Mouse (Mus musculus): ENCODE measurements around the gene Chrna10. TPM values are rescaled to one million over a fixed set of nuclear protein-coding genes. Genes with fewer than 3 reads are reported as not detected.

The Chrna10 gene
- polyA plus RNA-seq, 1 experiment: not detected

DNA sequence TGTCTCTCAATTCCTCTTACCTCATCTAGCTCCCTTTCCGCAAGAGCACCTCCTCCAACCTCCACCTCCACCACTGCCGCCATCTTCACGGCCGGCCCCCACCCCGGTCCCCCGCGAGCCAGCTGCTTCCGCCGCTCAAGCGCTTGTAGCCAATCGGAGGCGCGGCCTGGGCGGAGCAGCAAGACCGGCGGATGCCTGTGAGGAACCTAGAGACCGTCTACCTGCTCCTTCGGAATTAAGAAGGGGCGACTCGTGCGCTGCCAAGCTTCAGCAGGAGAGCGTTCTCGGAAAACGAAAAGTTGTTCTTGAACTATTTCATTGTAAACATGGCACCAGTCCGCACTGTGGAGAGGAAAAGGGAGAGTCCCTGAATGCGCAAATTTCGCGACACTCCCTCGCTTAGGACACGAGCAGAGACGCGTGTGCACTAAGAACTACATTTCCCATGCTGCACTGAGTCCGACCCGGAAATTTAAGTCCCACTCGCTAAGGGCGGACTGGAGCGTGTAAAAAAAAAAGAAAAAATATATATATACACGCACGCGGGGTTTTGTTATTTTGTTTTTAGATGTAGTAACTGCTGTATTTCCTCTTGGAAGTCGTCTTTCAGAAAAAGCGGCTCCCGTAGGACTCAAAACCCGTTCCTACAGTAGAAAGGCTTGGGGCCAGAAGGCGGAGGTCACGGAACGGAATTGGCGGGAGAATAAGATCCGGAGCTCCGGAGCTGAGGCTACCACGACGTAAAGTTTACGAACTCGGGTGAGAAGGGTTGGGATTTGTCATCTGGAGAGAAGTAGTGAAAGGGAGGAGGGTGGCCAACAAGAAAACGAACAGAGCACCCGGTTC, 51.4 kb downstream of the Chrna10 start, which contains the start of the genes Rnf121, Xndc1 and Xntrpc:
Gene Rnf121, minus strand, starts transcription at position 424 of the 846 bp plus-strand sequence.
Gene Xndc1, plus strand, starts transcription at position 466 of the 846 bp plus-strand sequence.
Gene Xntrpc, plus strand, starts transcription at position 668 of the 846 bp plus-strand sequence.
- no peak for TF ChIP-seq GATA1 (IDR thresholded peaks at IDR 0.05; ENCODE audit: low read length)
- no peak for TF ChIP-seq TAL1 (IDR thresholded peaks at IDR 0.05; ENCODE audit: low read length)
- Histone ChIP-seq H3K4me3 (replicated peaks) (peak within 1 kb of the TSS; percentile 86), H3K36me3 (ENCODE audit: control insufficient read depth) (peaks cover 27% of the 10 kb centered on the region), H3K4me1 (ENCODE audit: control insufficient read depth) (peaks cover 52% of the 10 kb centered on the region), H3K27me3 (ENCODE audit: control insufficient read depth) (no peaks in the 10 kb centered on the region), H3K9me3 (ENCODE audit: control insufficient read depth, low read length) (no peaks in the 10 kb centered on the region)

DNA sequence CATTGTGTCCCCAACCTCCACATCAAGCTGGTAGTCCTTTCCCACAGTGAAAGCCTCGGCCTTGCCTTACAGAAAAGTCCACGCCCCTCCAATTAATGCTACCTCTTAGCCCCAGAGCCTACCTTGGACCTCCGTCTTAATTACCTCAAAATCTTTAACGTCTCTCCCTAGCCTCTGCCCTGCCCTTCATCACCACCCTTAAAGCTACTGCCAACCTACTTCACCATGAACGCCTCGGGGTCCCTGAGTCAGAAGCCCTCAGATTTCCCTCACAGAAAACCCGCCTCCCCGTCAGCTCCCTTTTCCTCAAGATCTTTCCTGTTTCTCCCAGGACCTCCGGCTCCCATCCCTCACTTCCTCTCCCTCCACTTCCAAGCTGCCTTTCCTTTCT, 52.0 kb downstream of the Chrna10 start:
- H3K36me3 ChIP-seq (ENCODE audit: control insufficient read depth): peaks cover 26% of the 10 kb centered on the region
- H3K9me3 ChIP-seq (ENCODE audit: control insufficient read depth, low read length): no peaks in the 10 kb centered on the region
- H3K4me3 ChIP-seq (replicated peaks): peak overlapping the region; percentile 86
- TF ChIP-seq TAL1 (IDR thresholded peaks at IDR 0.05; ENCODE audit: low read length) (no peak), GATA1 (IDR thresholded peaks at IDR 0.05; ENCODE audit: low read length) (no peak)
- no peaks in the 10 kb centered on the region for H3K27me3 ChIP-seq (ENCODE audit: control insufficient read depth)
- peaks cover 52% of the 10 kb centered on the region for H3K4me1 ChIP-seq (ENCODE audit: control insufficient read depth)

DNA sequence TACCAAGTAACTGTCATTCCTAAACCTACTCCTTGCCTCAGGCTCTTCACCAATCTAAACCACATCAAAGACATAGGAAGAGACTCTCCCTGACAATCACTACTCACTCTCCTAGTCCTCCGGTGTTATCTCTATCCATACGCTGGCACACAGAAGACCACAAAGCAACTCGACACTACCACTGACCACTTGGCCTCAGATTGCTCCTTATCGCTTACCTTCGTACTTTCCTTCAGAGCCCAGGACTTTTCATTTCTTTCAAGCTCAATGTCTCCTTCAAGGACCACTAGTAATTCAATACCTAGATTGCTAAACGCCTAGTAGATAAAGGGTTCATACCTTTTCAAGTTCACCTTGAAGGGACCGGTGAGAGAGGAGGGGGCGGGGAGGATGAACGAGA, 52.7 kb downstream of the Chrna10 start:
- Histone ChIP-seq H3K9me3 (ENCODE audit: control insufficient read depth, low read length) (no peaks in the 10 kb centered on the region), H3K4me3 (replicated peaks) (peak overlapping the region; percentile 86), H3K27me3 (ENCODE audit: control insufficient read depth) (no peaks in the 10 kb centered on the region), H3K4me1 (ENCODE audit: control insufficient read depth) (peaks cover 52% of the 10 kb centered on the region), H3K36me3 (ENCODE audit: control insufficient read depth) (peaks cover 28% of the 10 kb centered on the region)
- no peak for TF ChIP-seq TAL1 (IDR thresholded peaks at IDR 0.05; ENCODE audit: low read length)
- no peak for TF ChIP-seq GATA1 (IDR thresholded peaks at IDR 0.05; ENCODE audit: low read length)

DNA sequence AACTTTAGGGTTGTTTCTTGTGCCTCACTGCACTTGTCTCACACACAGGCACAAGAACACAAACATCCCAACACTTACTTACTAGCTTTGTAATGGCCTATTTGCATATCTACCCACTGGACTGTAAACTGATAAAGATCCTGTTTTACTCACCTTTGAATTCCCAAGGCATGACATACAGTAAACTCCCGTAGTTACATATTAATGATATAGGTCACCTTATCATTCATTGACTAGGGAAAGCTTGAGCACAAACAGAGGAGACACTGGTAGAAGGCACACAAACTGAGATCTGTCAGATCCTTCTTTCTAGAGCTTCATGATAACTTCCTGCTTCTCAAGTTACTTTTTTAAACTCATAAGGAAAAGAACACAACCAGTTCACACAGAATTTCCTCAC, 54.4 kb downstream of the Chrna10 start:
- no peak overlapping the region for H3K4me3 ChIP-seq (replicated peaks)
- no peaks in the 10 kb centered on the region for H3K9me3 ChIP-seq (ENCODE audit: control insufficient read depth, low read length)
- H3K4me1 ChIP-seq (ENCODE audit: control insufficient read depth): peaks cover 44% of the 10 kb centered on the region
- H3K36me3 ChIP-seq (ENCODE audit: control insufficient read depth): peaks cover 30% of the 10 kb centered on the region
- TF ChIP-seq TAL1 (IDR thresholded peaks at IDR 0.05; ENCODE audit: low read length) (no peak), GATA1 (IDR thresholded peaks at IDR 0.05; ENCODE audit: low read length) (no peak)
- no peaks in the 10 kb centered on the region for H3K27me3 ChIP-seq (ENCODE audit: control insufficient read depth)

DNA sequence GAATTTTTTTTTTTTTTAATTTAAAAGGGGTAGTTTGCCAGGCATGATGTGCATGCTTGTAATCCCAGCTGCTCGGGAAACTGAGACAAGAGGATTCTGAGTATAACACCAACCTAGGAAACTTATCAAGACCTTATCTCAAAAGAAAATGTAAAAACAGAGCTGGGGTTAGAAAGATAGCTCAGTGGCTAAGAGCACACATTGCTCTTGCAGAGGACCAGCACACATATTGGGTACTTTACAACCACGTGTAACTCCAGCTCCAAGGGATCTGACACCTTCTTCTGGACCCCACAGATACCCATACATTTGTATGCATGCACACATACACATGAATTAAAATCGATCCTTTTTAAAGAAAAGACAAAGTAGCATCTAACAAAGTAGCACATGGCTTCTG, 55.3 kb downstream of the Chrna10 start:
- peaks cover 38% of the 10 kb centered on the region for H3K4me1 ChIP-seq (ENCODE audit: control insufficient read depth)
- TF ChIP-seq TAL1 (IDR thresholded peaks at IDR 0.05; ENCODE audit: low read length) (no peak), GATA1 (IDR thresholded peaks at IDR 0.05; ENCODE audit: low read length) (no peak)
- peaks cover 34% of the 10 kb centered on the region for H3K36me3 ChIP-seq (ENCODE audit: control insufficient read depth)
- no peak overlapping the region for H3K4me3 ChIP-seq (replicated peaks)
- no peaks in the 10 kb centered on the region for H3K27me3 ChIP-seq (ENCODE audit: control insufficient read depth)
- no peaks in the 10 kb centered on the region for H3K9me3 ChIP-seq (ENCODE audit: control insufficient read depth, low read length)

Other genes starting within 250 kb of the Chrna10 start
- gene Folr1, start 246.0 kb downstream of the Chrna10 start, polyA plus RNA-seq (2012): not detected in 2 replicates
- gene Lamtor1, start 210.9 kb downstream of the Chrna10 start, polyA plus RNA-seq (2012): 10.4 and 12.4 TPM in 2 replicates
- not detected in 2 replicates for gene Tomt, start 210.5 kb downstream of the Chrna10 start, polyA plus RNA-seq (2012)
- not detected in 2 replicates for gene Lrrc51, start 182.9 kb downstream of the Chrna10 start, polyA plus RNA-seq (2012)
- 19.8 and 24.7 TPM in 2 replicates for gene Numa1, start 182.7 kb downstream of the Chrna10 start, polyA plus RNA-seq (2012)
- gene Il18bp, start 98.1 kb downstream of the Chrna10 start, polyA plus RNA-seq (2012): 0.67 and 1.0 TPM in 2 replicates
- gene Rnf121, start 51.4 kb downstream of the Chrna10 start, polyA plus RNA-seq (2012): 0.12 and 0.34 TPM in 2 replicates
- 2.0 TPM in 2 replicates for gene Xndc1, start 51.3 kb downstream of the Chrna10 start, polyA plus RNA-seq (2012)
- not detected in 2 replicates for gene Xntrpc, start 51.1 kb downstream of the Chrna10 start, polyA plus RNA-seq (2012)
- 0.15 and 0.37 TPM in 2 replicates for gene Trpc2, start 33.7 kb downstream of the Chrna10 start, polyA plus RNA-seq (2012)
- not detected in 2 replicates for gene Art1, start 15.1 kb downstream of the Chrna10 start, polyA plus RNA-seq (2012)
- gene Art5, start 7.3 kb downstream of the Chrna10 start, polyA plus RNA-seq (2012): not detected in 2 replicates
- gene Nup98, start 93.3 kb upstream of the Chrna10 start, polyA plus RNA-seq (2012): 0.17 and 0.18 TPM in 2 replicates
- gene Pgap2, start 93.4 kb upstream of the Chrna10 start, polyA plus RNA-seq (2012): 0.14 and 1.5 TPM in 2 replicates
- 7.6 and 15.0 TPM in 2 replicates for gene Rhog, start 139.2 kb upstream of the Chrna10 start, polyA plus RNA-seq (2012)
- gene Stim1, start 151.0 kb upstream of the Chrna10 start, polyA plus RNA-seq (2012): 2.7 and 2.9 TPM in 2 replicates

All from erythroblast, embryonic 14.5 days (primary cell).